Mouse (Mus musculus) MEL (cell line): Measurements from ENCODE around the gene Rgl1. TPM values are rescaled to one million over a fixed set of nuclear protein-coding genes. Genes with fewer than 3 reads are reported as not detected.

Experiments
- DNase-seq: peaks from one replicate; pipeline ENCODE4 v3.0.0; 2011; ENCODE audit warnings: low read depth, low spot score
- H3K27ac ChIP-seq: 2 replicates; pipeline ENCODE4 v1.5.1; 2012; ENCODE audit warnings: low read depth, mild to moderate bottlenecking, control low read depth, low read length, moderate library complexity; ENCODE audit not compliant: control insufficient read depth
- H3K27me3 ChIP-seq, 2 experiments: fragments of 150-350 bp in 1 of 2; sonication (generic) in 1 of 2; 2 replicates each; pipeline ENCODE4 v1.6.1; 2012; ENCODE audit warnings: low read length in 2 of 2, mild to moderate bottlenecking in 2 of 2, improper control_type of control experiment in 1 of 2, moderate library complexity in 1 of 2; ENCODE audit not compliant: insufficient read depth in 2 of 2, control insufficient read depth in 1 of 2
- H3K36me3 ChIP-seq, 2 experiments: 2 replicates each; pipeline ENCODE4 v1.6.1; 2012 to 2014; ENCODE audit warnings: low read length in 2 of 2, improper control_type of control experiment in 1 of 2, inconsistent platforms in 1 of 2, mild to moderate bottlenecking in 1 of 2; ENCODE audit not compliant: insufficient read depth in 2 of 2, control insufficient read depth in 1 of 2
- H3K4me1 ChIP-seq, 2 experiments: fragments of 150-350 bp in 1 of 2; sonication (generic) in 1 of 2; 2 replicates each; pipeline ENCODE4 v1.6.1; 2012; ENCODE audit warnings: low read length in 2 of 2, improper control_type of control experiment in 1 of 2, mild to moderate bottlenecking in 1 of 2; ENCODE audit not compliant: insufficient read depth in 2 of 2, control insufficient read depth in 1 of 2
- H3K4me3 ChIP-seq, 2 experiments: fragments of 150-350 bp in 1 of 2; sonication (generic) in 1 of 2; 2 replicates each; pipeline ENCODE4 v1.5.1; 2012; ENCODE audit warnings: low read depth in 2 of 2, low read length in 2 of 2, mild to moderate bottlenecking in 2 of 2, moderate library complexity in 2 of 2, control low read depth in 1 of 2, improper control_type of control experiment in 1 of 2; ENCODE audit not compliant: control insufficient read depth in 1 of 2, insufficient read depth in 1 of 2
- H3K79me2 ChIP-seq: 2 replicates; pipeline ENCODE4 v1.6.1; 2012; ENCODE audit warnings: mild to moderate bottlenecking, low read length, moderate library complexity; ENCODE audit not compliant: control insufficient read depth, poor library complexity, insufficient read depth
- H3K9ac ChIP-seq: 2 replicates; pipeline ENCODE4 v1.6.1; 2012; ENCODE audit warnings: low read depth, mild to moderate bottlenecking, control low read depth, low read length, moderate library complexity; ENCODE audit not compliant: control insufficient read depth, poor library complexity, severe bottlenecking
- H3K9me3 ChIP-seq: fragments of 150-350 bp; sonication (generic); replicated peaks from 2 replicates; pipeline ENCODE4 v1.6.1; 2012; ENCODE audit warnings: mild to moderate bottlenecking, low read length, improper control_type of control experiment, moderate library complexity; ENCODE audit not compliant: insufficient read depth
- BHLHE40 ChIP-seq: IDR thresholded peaks from 2 replicates; pipeline ENCODE4 v1.6.1; 2012; ENCODE audit warnings: low read depth, mild to moderate bottlenecking, inconsistent platforms, low read length, improper control_type of control experiment, borderline replicate concordance
- CHD2 ChIP-seq: IDR thresholded peaks from 2 replicates; pipeline ENCODE4 v1.6.1; 2011; ENCODE audit warnings: low read length, improper control_type of control experiment
- CTCF ChIP-seq, 3 experiments: IDR thresholded peaks in 2 of 3; conservative IDR thresholded peaks in 1 of 3; 2 replicates each; pipeline ENCODE4 v1.5.1; 2011 to 2012; ENCODE audit warnings: low read length in 3 of 3, low read depth in 2 of 3, mild to moderate bottlenecking in 2 of 3, improper control_type of control experiment in 1 of 3, inconsistent platforms in 1 of 3, mixed read lengths in 1 of 3, moderate library complexity in 1 of 3; ENCODE audit not compliant: control insufficient read depth in 1 of 3, insufficient read depth in 1 of 3, poor library complexity in 1 of 3, severe bottlenecking in 1 of 3
- E2F4 ChIP-seq: IDR thresholded peaks from 2 replicates; pipeline ENCODE4 v1.6.1; 2011; ENCODE audit warnings: low read depth, low read length, improper control_type of control experiment, borderline replicate concordance
- ELF1 ChIP-seq: IDR thresholded peaks from 2 replicates; pipeline ENCODE4 v1.6.1; 2014; ENCODE audit warnings: low read depth, mild to moderate bottlenecking, inconsistent platforms, low read length, improper control_type of control experiment, moderate library complexity
- ETS1 ChIP-seq: IDR thresholded peaks from 2 replicates; pipeline ENCODE4 v1.6.1; 2012; ENCODE audit warnings: low read depth, mild to moderate bottlenecking, inconsistent platforms, low read length, improper control_type of control experiment, moderate library complexity
- GABPA ChIP-seq: IDR thresholded peaks from 2 replicates; pipeline ENCODE4 v1.6.1; 2012; ENCODE audit warnings: low read depth, mild to moderate bottlenecking, inconsistent platforms, low read length, improper control_type of control experiment, moderate library complexity
- GATA1 ChIP-seq: IDR thresholded peaks from 2 replicates; pipeline ENCODE4 v1.6.1; 2011; ENCODE audit warnings: low read depth, low read length, improper control_type of control experiment
- HCFC1 ChIP-seq: IDR thresholded peaks from 2 replicates; pipeline ENCODE4 v1.6.1; 2012; ENCODE audit warnings: low read depth, mild to moderate bottlenecking, inconsistent platforms, low read length, improper control_type of control experiment, moderate library complexity
- JUND ChIP-seq: IDR thresholded peaks from 2 replicates; pipeline ENCODE4 v1.6.1; 2011; ENCODE audit warnings: low read depth, mild to moderate bottlenecking, improper control_type of control experiment, low read length
- KAT2A ChIP-seq: conservative IDR thresholded peaks from 2 replicates; pipeline ENCODE4 v1.6.1; 2012; ENCODE audit warnings: low read depth, low read length, improper control_type of control experiment, inconsistent platforms
- MAX ChIP-seq: IDR thresholded peaks from 2 replicates; pipeline ENCODE4 v1.6.1; 2011; ENCODE audit warnings: low read length, improper control_type of control experiment
- MAZ ChIP-seq: IDR thresholded peaks from 2 replicates; pipeline ENCODE4 v1.6.1; 2012; ENCODE audit warnings: low read depth, mild to moderate bottlenecking, inconsistent platforms, low read length, improper control_type of control experiment
- MEF2A ChIP-seq: IDR thresholded peaks from 2 replicates; pipeline ENCODE4 v1.6.1; 2014; ENCODE audit warnings: low read depth, mild to moderate bottlenecking, inconsistent platforms, low read length, improper control_type of control experiment; ENCODE audit not compliant: poor library complexity, insufficient replicate concordance, severe bottlenecking; ENCODE audit errors: extremely low read depth
- MXI1 ChIP-seq: IDR thresholded peaks from 2 replicates; pipeline ENCODE4 v1.6.1; 2011; ENCODE audit warnings: mild to moderate bottlenecking, low read depth, low read length, improper control_type of control experiment
- MYB ChIP-seq: IDR thresholded peaks from 2 replicates; pipeline ENCODE4 v1.6.1; 2011; ENCODE audit warnings: mild to moderate bottlenecking, low read depth, low read length, improper control_type of control experiment
- MYC ChIP-seq: IDR thresholded peaks from 2 replicates; pipeline ENCODE4 v1.6.1; 2011; ENCODE audit warnings: low read depth, mild to moderate bottlenecking, low read length, improper control_type of control experiment, moderate library complexity
- NELFE ChIP-seq: IDR thresholded peaks from 2 replicates; pipeline ENCODE4 v1.6.1; 2011; ENCODE audit warnings: low read depth, low read length, improper control_type of control experiment
- POLR2A ChIP-seq, 2 experiments: IDR thresholded peaks; 2 replicates each; pipeline ENCODE4 v1.6.1; 2011 to 2012; ENCODE audit warnings: low read length in 2 of 2, mild to moderate bottlenecking in 2 of 2, control low read depth in 1 of 2, improper control_type of control experiment in 1 of 2, low read depth in 1 of 2, moderate library complexity in 1 of 2; ENCODE audit not compliant: control insufficient read depth in 1 of 2, insufficient read depth in 1 of 2, poor library complexity in 1 of 2
- POLR2AphosphoS2 ChIP-seq: IDR thresholded peaks from 2 replicates; pipeline ENCODE4 v1.6.1; 2011; ENCODE audit warnings: low read length, improper control_type of control experiment
- POLR2AphosphoS5 ChIP-seq: IDR thresholded peaks from 2 replicates; pipeline ENCODE4 v1.6.1; 2012; ENCODE audit warnings: low read depth, borderline replicate concordance, mild to moderate bottlenecking, inconsistent platforms, low read length, moderate library complexity, mixed read lengths
- RAD21 ChIP-seq: IDR thresholded peaks from 2 replicates; pipeline ENCODE4 v1.6.1; 2011; ENCODE audit warnings: mild to moderate bottlenecking, low read depth, low read length, improper control_type of control experiment
- RCOR1 ChIP-seq: IDR thresholded peaks from 2 replicates; pipeline ENCODE4 v1.6.1; 2012; ENCODE audit warnings: low read depth, mild to moderate bottlenecking, inconsistent platforms, low read length, improper control_type of control experiment
- SIN3A ChIP-seq: IDR thresholded peaks from 2 replicates; pipeline ENCODE4 v1.6.1; 2012; ENCODE audit warnings: low read length, improper control_type of control experiment, inconsistent platforms
- SMC3 ChIP-seq: IDR thresholded peaks from 2 replicates; pipeline ENCODE4 v1.6.1; 2011; ENCODE audit warnings: low read depth, low read length, improper control_type of control experiment
- TCF12 ChIP-seq: IDR thresholded peaks from 2 replicates; pipeline ENCODE4 v1.6.1; 2014; ENCODE audit warnings: low read depth, mild to moderate bottlenecking, inconsistent platforms, low read length, improper control_type of control experiment, moderate library complexity
- UBTF ChIP-seq: IDR thresholded peaks from 2 replicates; pipeline ENCODE4 v1.6.1; 2012; ENCODE audit warnings: low read depth, mild to moderate bottlenecking, inconsistent platforms, low read length, improper control_type of control experiment, moderate library complexity, borderline replicate concordance; ENCODE audit not compliant: insufficient read depth
- USF1 ChIP-seq: IDR thresholded peaks from 2 replicates; pipeline ENCODE4 v1.6.1; 2014; ENCODE audit warnings: low read depth, mild to moderate bottlenecking, inconsistent platforms, low read length, improper control_type of control experiment, moderate library complexity
- USF2 ChIP-seq, 2 experiments: IDR thresholded peaks; 2 replicates each; pipeline ENCODE4 v1.6.1; 2011 to 2012; ENCODE audit warnings: improper control_type of control experiment in 2 of 2, low read length in 2 of 2, borderline replicate concordance in 1 of 2, inconsistent platforms in 1 of 2, low read depth in 1 of 2, mild to moderate bottlenecking in 1 of 2; ENCODE audit not compliant: insufficient read depth in 1 of 2
- ZC3H11A ChIP-seq: IDR thresholded peaks from 2 replicates; pipeline ENCODE4 v1.6.1; 2012; ENCODE audit warnings: low read depth, mild to moderate bottlenecking, inconsistent platforms, low read length, improper control_type of control experiment
- ZKSCAN1 ChIP-seq: IDR thresholded peaks from 2 replicates; pipeline ENCODE4 v1.6.1; 2012; ENCODE audit warnings: low read depth, mild to moderate bottlenecking, inconsistent platforms, low read length, improper control_type of control experiment, moderate library complexity
- ZMIZ1 ChIP-seq: IDR thresholded peaks from 2 replicates; pipeline ENCODE4 v1.6.1; 2012; ENCODE audit warnings: low read depth, mild to moderate bottlenecking, inconsistent platforms, low read length, improper control_type of control experiment, moderate library complexity
- ZNF384 ChIP-seq: IDR thresholded peaks from 2 replicates; pipeline ENCODE4 v1.6.1; 2012; ENCODE audit warnings: low read depth, mild to moderate bottlenecking, inconsistent platforms, low read length, improper control_type of control experiment
- polyA plus RNA-seq, 2 experiments: library from polyadenylated mRNA; stranded (reverse) in 1 of 2; unstranded in 1 of 2; fragments of >175 nt in 1 of 2; fragments of >200 nt in 1 of 2; gene quantifications; 2 replicates each; pipeline versions ENCODE4 v1.2.1 to v1.2.4; 2012; ENCODE audit warnings: low replicate concordance in 2 of 2, low read depth in 1 of 2; ENCODE audit not compliant: insufficient read length in 2 of 2, insufficient read depth in 1 of 2, missing spikeins in 1 of 2
- total RNA-seq: library from RNA; depleted of rRNA; stranded (reverse); fragments of 300-350 nt; gene quantifications from 2 replicates; pipeline ENCODE4 v1.2.3, GENCODE M21; 2012

Rgl1 gene
- total and polyA plus RNA-seq, 3 experiments: 0.12 to 0.39 TPM; not detected in 1

GRCm38 (mm10) chr1:152618381-152618780, 147.8 kb downstream of the Rgl1 start (continued):
- TF ChIP-seq TCF12: no peak
- TF ChIP-seq SMC3: no peak
- TF ChIP-seq, all 39 proteins: peak for 8

- H3K27ac ChIP-seq: peak overlapping the region; percentile 99
- peak; percentile 87 for DNase-seq
- peak overlapping the region; percentile 23 to 33 for H3K4me3 ChIP-seq
- TF ChIP-seq UBTF (no peak), POLR2A (IDR thresholded peaks at IDR 0.05; ENCODE audit: control insufficient read depth in 1 of 2, insufficient read depth in 1 of 2, low read depth in 1 of 2, low read length in 2 of 2, poor library complexity in 1 of 2) (peak; percentile 35 to 56; a peak in 2 of 4 replicates), MXI1 (peak; percentile 85), SMC3 (peak; percentile 11; the same call in 1 of the 2 replicates), RCOR1 (peak; percentile 62), SIN3A (peak; percentile 95), BHLHE40 (peak; percentile 87), E2F4 (0 out of 2 replicates have a peak, but pooled peaks have one; percentile 51), MYC (peak; percentile 91), USF1 (peak; percentile 75), ZNF384 (peak; percentile 49; the same call in 1 of the 2 replicates), ELF1 (peak; percentile 62; the same call in 1 of the 2 replicates), GABPA (no peak), KAT2A (peak; percentile 50), ZKSCAN1 (no peak), GATA1 (peak; percentile 92), USF2 (IDR thresholded peaks at IDR 0.05; ENCODE audit: borderline replicate concordance in 1 of 2, insufficient read depth in 1 of 2, low read depth in 1 of 2, low read length in 2 of 2) (no peak), CHD2 (peak; percentile 35; the same call in 1 of the 2 replicates), ZMIZ1 (peak; percentile 93), ETS1 (peak; percentile 88), MEF2A (0 out of 2 replicates have a peak, but pooled peaks have one; percentile 17), POLR2AphosphoS2 (peak; percentile 64; the same call in 1 of the 2 replicates), CTCF (IDR thresholded peaks at IDR 0.05 in 2 of 3, conservative IDR thresholded peaks at IDR 0.05 in 1 of 3; ENCODE audit: control insufficient read depth in 1 of 3, insufficient read depth in 1 of 3, low read depth in 2 of 3, low read length in 3 of 3, poor library complexity in 1 of 3, severe bottlenecking in 1 of 3) (peak in 2 of 3 experiments; percentile 15; a peak in 2 of 6 replicates), JUND (0 out of 2 replicates have a peak, but pooled peaks have one; percentile 58), RAD21 (no peak; the same call in 1 of the 2 replicates), MAZ (peak; percentile 57), ZC3H11A (no peak), MYB (peak; percentile 72), POLR2AphosphoS5 (peak; percentile 69; the same call in 1 of the 2 replicates), MAX (peak; percentile 84), NELFE (peak; percentile 74), HCFC1 (peak; percentile 74)
Observed at GRCm38 (mm10) chr1:152617745-152618342, 148.3 kb downstream of the Rgl1 start.

More at GRCm38 (mm10) chr1:152617745-152618342, 148.3 kb downstream of the Rgl1 start:
- H3K9ac ChIP-seq: peak overlapping the region; percentile 67
- no peaks in the 10 kb centered on the region for H3K9me3 ChIP-seq
- peaks cover 0 to 30% of the 10 kb centered on the region in 2 experiments; a peak in 2 of 4 replicates for H3K36me3 ChIP-seq
- H3K4me1 ChIP-seq: peaks cover 15 to 32% of the 10 kb centered on the region in 2 experiments
- H3K27me3 ChIP-seq: 0 out of 4 replicates have a peak, but pooled peaks cover 0 to under 1% of the 10 kb centered on the region in 2 experiments
- H3K79me2 ChIP-seq: no peaks in the 10 kb centered on the region; the same call in 1 of the 2 replicates
